Mouse (Mus musculus) thymus, adult 2 months (tissue): ENCODE data around the gene Gstp1.

Experiments used
- CTCF ChIP-seq: fragments of 200-500 bp; IDR thresholded peaks from 2 replicates; pipeline ENCODE4 v1.5.1; 2012; ENCODE audit warnings: mild to moderate bottlenecking, control low read depth, low read length, moderate library complexity, borderline replicate concordance; ENCODE audit not compliant: control insufficient read depth, poor library complexity, insufficient read depth; ENCODE audit errors: extremely low read depth
- POLR2A ChIP-seq: fragments of 200-500 bp; IDR thresholded peaks from 2 replicates; pipeline ENCODE4 v1.6.1; 2012; ENCODE audit warnings: mild to moderate bottlenecking, low read length, control low read depth, moderate library complexity; ENCODE audit not compliant: control insufficient read depth, poor library complexity, insufficient read depth; ENCODE audit errors: extremely low read depth

- no peak for TF ChIP-seq CTCF
- no peak for TF ChIP-seq POLR2A
Observed at GRCm38 (mm10) chr19:3994932-3995331, 42.9 kb downstream of the Gstp1 start.
